Mouse (Mus musculus): ENCODE measurements around the gene Tada2b.

Tada2b gene

GRCm38 (mm10) chr5:36431711-36432110 is 52.4 kb downstream of the Tada2b start:
- ChIA-PET POLR2A (interaction anchor here in 3 of 4 experiments (0.6 to 1.1 kb wide), 3 partner anchors 33 to 772 kb away, joined by 3 to 4 read pairs (median 3); partner anchors contain the start of gene Grpel1 (in 1 of the 3)), CTCF (interaction anchor here in 2 of 4 experiments (0.6 to 1.3 kb wide), 5 partner anchors 19 to 875 kb away, joined by 3 to 17 read pairs (median 3); no protein-coding TSS in a partner anchor)

GRCm38 (mm10) chr5:36429551-36429950 is 54.5 kb downstream of the Tada2b start:
- ChIA-PET POLR2A (interaction anchor here in 1 of 4 experiments (1.3 to 1.6 kb wide), 2 partner anchors 35 to 447 kb away, joined by 3 to 4 read pairs; partner anchors contain the start of gene Grpel1), CTCF (interaction anchor here in 2 of 4 experiments (0.7 to 1.4 kb wide), 2 partner anchors 145 to 395 kb away, joined by 3 to 4 read pairs; no protein-coding TSS in a partner anchor)

- POLR2A ChIA-PET, result no interaction called here
- CTCF ChIA-PET, result no interaction called here
Measured at GRCm38 (mm10) chr5:36427831-36428230, 56.3 kb downstream of the Tada2b start.

- ChIA-PET POLR2A (interaction anchor here in 1 of 4 experiments (1.8 kb wide), 1 partner anchor 12 kb away, joined by 5 read pairs; no protein-coding TSS in a partner anchor), CTCF (no interaction called here)
Measured at GRCm38 (mm10) chr5:36426404-36426803, 57.7 kb downstream of the Tada2b start.

GRCm38 (mm10) chr5:36424676-36425075 is 59.4 kb downstream of the Tada2b start:
- CTCF ChIA-PET, result no interaction called here
- POLR2A ChIA-PET, result interaction anchor here in 1 of 4 experiments (0.7 kb wide), 1 partner anchor 215 kb away, joined by 3 read pairs; no protein-coding TSS in a partner anchor

All from embryonic stem cell, embryonic (primary cell).